Mouse (Mus musculus): ENCODE measurements around the gene Cldn1. TPM values are rescaled to one million over a fixed set of nuclear protein-coding genes. Genes with fewer than 3 reads are reported as not detected.

Gene Cldn1
- polyA plus RNA-seq (2012; ENCODE audit: insufficient read depth, insufficient read length, missing spikeins), result 0.71 and 2.9 TPM in 2 replicates

GRCm38 (mm10) chr16:26371325-26372053 lies at the start of gene Cldn1:
Gene Cldn1, minus strand, starts transcription at chr16:26371841.
- H3K4me3 ChIP-seq (ENCODE audit: insufficient read depth, low read depth, low read length), result peak within 1 kb of the TSS; percentile 53
- H3K27ac ChIP-seq (replicated peaks; ENCODE audit: low read depth, low read length), result no peak within 1 kb of the TSS
- H3K4me1 ChIP-seq (ENCODE audit: control insufficient read depth, insufficient read depth, insufficient read length, low read length), result no peaks in the 10 kb centered on the region

GRCm38 (mm10) chr16:26418616-26419015 lies 47.0 kb upstream of the Cldn1 start:
- no peak overlapping the region for H3K27ac ChIP-seq (replicated peaks; ENCODE audit: low read depth, low read length)
- no peak overlapping the region for H3K4me3 ChIP-seq (ENCODE audit: insufficient read depth, low read depth, low read length)

GRCm38 (mm10) chr16:26404070-26404469 lies 32.4 kb upstream of the Cldn1 start:
- no peak overlapping the region for H3K27ac ChIP-seq (replicated peaks; ENCODE audit: low read depth, low read length)
- H3K4me3 ChIP-seq (ENCODE audit: insufficient read depth, low read depth, low read length), result no peak overlapping the region
- no peaks in the 10 kb centered on the region for H3K4me1 ChIP-seq (ENCODE audit: control insufficient read depth, insufficient read depth, insufficient read length, low read length)

More at GRCm38 (mm10) chr16:26418616-26419015, 47.0 kb upstream of the Cldn1 start:
- no peaks in the 10 kb centered on the region for H3K4me1 ChIP-seq (ENCODE audit: control insufficient read depth, insufficient read depth, insufficient read length, low read length)

GRCm38 (mm10) chr16:26400971-26401370 lies 29.3 kb upstream of the Cldn1 start:
- no peak overlapping the region for H3K27ac ChIP-seq (replicated peaks; ENCODE audit: low read depth, low read length)
- no peak overlapping the region for H3K4me3 ChIP-seq (ENCODE audit: insufficient read depth, low read depth, low read length)
- H3K4me1 ChIP-seq (ENCODE audit: control insufficient read depth, insufficient read depth, insufficient read length, low read length), result no peaks in the 10 kb centered on the region

GRCm38 (mm10) chr16:26400549-26400948 lies 28.9 kb upstream of the Cldn1 start:
- Histone ChIP-seq H3K4me1 (ENCODE audit: control insufficient read depth, insufficient read depth, insufficient read length, low read length) (no peaks in the 10 kb centered on the region), H3K27ac (replicated peaks; ENCODE audit: low read depth, low read length) (no peak overlapping the region), H3K4me3 (ENCODE audit: insufficient read depth, low read depth, low read length) (no peak overlapping the region)

- Histone ChIP-seq H3K4me3 (ENCODE audit: insufficient read depth, low read depth, low read length) (no peak overlapping the region), H3K27ac (replicated peaks; ENCODE audit: low read depth, low read length) (no peak overlapping the region)
These were observed 19.3 kb upstream of the Cldn1 start for GRCm38 (mm10) chr16:26390936-26391335.

GRCm38 (mm10) chr16:26386159-26386558 lies 14.5 kb upstream of the Cldn1 start:
- no peak overlapping the region for H3K27ac ChIP-seq (replicated peaks; ENCODE audit: low read depth, low read length)
- H3K4me1 ChIP-seq (ENCODE audit: control insufficient read depth, insufficient read depth, insufficient read length, low read length), result no peaks in the 10 kb centered on the region
- no peak overlapping the region for H3K4me3 ChIP-seq (ENCODE audit: insufficient read depth, low read depth, low read length)

More at GRCm38 (mm10) chr16:26390936-26391335, 19.3 kb upstream of the Cldn1 start:
- no peaks in the 10 kb centered on the region for H3K4me1 ChIP-seq (ENCODE audit: control insufficient read depth, insufficient read depth, insufficient read length, low read length)

- Histone ChIP-seq H3K4me1 (ENCODE audit: control insufficient read depth, insufficient read depth, insufficient read length, low read length) (no peaks in the 10 kb centered on the region), H3K4me3 (ENCODE audit: insufficient read depth, low read depth, low read length) (no peak overlapping the region), H3K27ac (replicated peaks; ENCODE audit: low read depth, low read length) (no peak overlapping the region)
These were observed 12.5 kb upstream of the Cldn1 start for GRCm38 (mm10) chr16:26384112-26384649.

- no peaks in the 10 kb centered on the region for H3K4me1 ChIP-seq (ENCODE audit: control insufficient read depth, insufficient read depth, insufficient read length, low read length)
- no peak overlapping the region for H3K4me3 ChIP-seq (ENCODE audit: insufficient read depth, low read depth, low read length)
- H3K27ac ChIP-seq (replicated peaks; ENCODE audit: low read depth, low read length), result no peak overlapping the region
These were observed 5.5 kb upstream of the Cldn1 start for GRCm38 (mm10) chr16:26377170-26377569.

GRCm38 (mm10) chr16:26370127-26370526 lies 1.5 kb downstream of the Cldn1 start:
- H3K4me1 ChIP-seq (ENCODE audit: control insufficient read depth, insufficient read depth, insufficient read length, low read length), result no peaks in the 10 kb centered on the region
- H3K27ac ChIP-seq (replicated peaks; ENCODE audit: low read depth, low read length), result no peak overlapping the region
- no peak overlapping the region for H3K4me3 ChIP-seq (ENCODE audit: insufficient read depth, low read depth, low read length)

GRCm38 (mm10) chr16:26369044-26369730 lies 2.5 kb downstream of the Cldn1 start:
- H3K27ac ChIP-seq (replicated peaks; ENCODE audit: low read depth, low read length), result no peak overlapping the region
- no peak overlapping the region for H3K4me3 ChIP-seq (ENCODE audit: insufficient read depth, low read depth, low read length)
- no peaks in the 10 kb centered on the region for H3K4me1 ChIP-seq (ENCODE audit: control insufficient read depth, insufficient read depth, insufficient read length, low read length)

GRCm38 (mm10) chr16:26368121-26368520 lies 3.5 kb downstream of the Cldn1 start:
- H3K4me3 ChIP-seq (ENCODE audit: insufficient read depth, low read depth, low read length), result no peak overlapping the region
- H3K27ac ChIP-seq (replicated peaks; ENCODE audit: low read depth, low read length), result no peak overlapping the region
- no peaks in the 10 kb centered on the region for H3K4me1 ChIP-seq (ENCODE audit: control insufficient read depth, insufficient read depth, insufficient read length, low read length)

GRCm38 (mm10) chr16:26360694-26361093 lies 10.9 kb downstream of the Cldn1 start:
- H3K4me1 ChIP-seq (ENCODE audit: control insufficient read depth, insufficient read depth, insufficient read length, low read length), result no peaks in the 10 kb centered on the region; the same call in 1 of the 2 replicates
- no peak overlapping the region for H3K4me3 ChIP-seq (ENCODE audit: insufficient read depth, low read depth, low read length)
- no peak overlapping the region for H3K27ac ChIP-seq (replicated peaks; ENCODE audit: low read depth, low read length)

- H3K27ac ChIP-seq (replicated peaks; ENCODE audit: low read depth, low read length), result no peak overlapping the region
- H3K4me3 ChIP-seq (ENCODE audit: insufficient read depth, low read depth, low read length), result no peak overlapping the region
- no peaks in the 10 kb centered on the region; the same call in 1 of the 2 replicates for H3K4me1 ChIP-seq (ENCODE audit: control insufficient read depth, insufficient read depth, insufficient read length, low read length)
These were observed 12.0 kb downstream of the Cldn1 start for GRCm38 (mm10) chr16:26359619-26360018.

GRCm38 (mm10) chr16:26358898-26359297 lies 12.7 kb downstream of the Cldn1 start:
- no peak overlapping the region for H3K27ac ChIP-seq (replicated peaks; ENCODE audit: low read depth, low read length)
- no peak overlapping the region for H3K4me3 ChIP-seq (ENCODE audit: insufficient read depth, low read depth, low read length)
- H3K4me1 ChIP-seq (ENCODE audit: control insufficient read depth, insufficient read depth, insufficient read length, low read length), result no peaks in the 10 kb centered on the region; the same call in 1 of the 2 replicates

All from brown adipose tissue, adult 24 weeks (tissue).